Mouse (Mus musculus): ENCODE results near the gene Parn. TPM values are rescaled to one million over a fixed set of nuclear protein-coding genes. Genes with fewer than 3 reads are reported as not detected.

The Parn gene
- total RNA-seq, 2 experiments from 2014 or later, result 6.8 to 7.4 TPM

DNA sequence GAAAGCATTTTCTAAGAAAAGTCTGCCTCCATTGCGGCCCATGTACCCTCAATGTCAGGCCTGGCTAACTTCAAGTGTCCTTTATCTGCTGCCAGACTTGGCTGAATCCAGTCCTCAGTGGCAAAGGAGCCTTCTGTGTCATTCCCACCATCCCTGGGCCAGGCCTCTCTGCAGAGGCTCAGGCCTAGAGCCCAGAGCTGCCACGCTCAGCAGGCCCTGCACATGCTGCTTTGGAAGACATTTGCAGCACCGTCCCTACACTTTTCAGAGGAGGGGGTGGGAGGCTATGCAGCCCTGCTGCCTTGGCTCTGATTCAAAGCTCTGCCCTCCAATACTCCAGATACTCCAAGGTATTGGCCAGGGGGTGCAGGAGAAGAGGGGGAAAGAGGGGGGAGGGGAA is 176.2 kb downstream of the Parn start:
- no peak for DNase-seq (ENCODE audit: low spot score)

Other genes with a start within 250 kb of the Parn start
- 10 to 100 TPM; 33.1 to 33.2 TPM for gene Bfar, start 3.7 kb upstream of the Parn start, total RNA-seq (2021)
- 1 to 10 TPM; 2.3 to 2.7 TPM for gene 3110001I22Rik, start 3.8 kb upstream of the Parn start, total RNA-seq (2021)
- gene Pla2g10, start 62.8 kb upstream of the Parn start, total RNA-seq (2021), result not detected
- 10 to 100 TPM; 33.3 to 36.5 TPM for gene Rrn3, start 112.5 kb upstream of the Parn start, total RNA-seq (2021)
- gene Ntan1, start 150.7 kb upstream of the Parn start, total RNA-seq (2021), result 10 to 100 TPM; 40.2 to 43.4 TPM
- 10 to 100 TPM; 46.9 to 51.1 TPM for gene Pdxdc1, start 235.0 kb upstream of the Parn start, total RNA-seq (2021)
- gene Mpv17l, start 235.0 kb upstream of the Parn start, total RNA-seq (2021), result under 1 TPM; 0.50 to 0.85 TPM